14 mouse cellular contexts compared by ENCODE assay signal in genomic region chr6:142543648-142544047, GRCm38 (mm10).
"Had no signal": no experiment of that assay in that cellular context is flagged by ENCODE, and none has a peak within 500 bp of the region (broad histone marks: within the 10 kb centered on the region; RNA-seq: fewer than 3 reads in every experiment).

No protein-coding gene starts in this region.

- H3K27me3 ChIP-seq: limb, embryonic 12.5 days; liver, embryonic 13.5 days; lung, embryonic 15.5 days; midbrain, embryonic 13.5 days; neural tube, embryonic 15.5 days had no signal

- H3K36me3 ChIP-seq: limb, embryonic 12.5 days; liver, embryonic 13.5 days; lung, embryonic 15.5 days; midbrain, embryonic 13.5 days; neural tube, embryonic 15.5 days had no signal

- H3K9me3 ChIP-seq: limb, embryonic 12.5 days; liver, embryonic 13.5 days; lung, embryonic 15.5 days; midbrain, embryonic 13.5 days; neural tube, embryonic 15.5 days had no signal

- H3K4me1 ChIP-seq: limb, embryonic 12.5 days; liver, embryonic 13.5 days; midbrain, embryonic 13.5 days; neural tube, embryonic 15.5 days had no signal

- ATAC-seq: inflammation-experienced regulatory T-cells, adult 6 months; liver, postnatal 0 days; midbrain, embryonic 13.5 days had no signal

- DNase-seq: kidney, adult 9 months; kidney, postnatal 4 days; liver; liver, embryonic 13.5 days; liver, postnatal 0 days; right cerebral cortex, adult 18-20 months; thymus, adult 18-20 months; thymus, postnatal 14 days had no signal

- H3K4me3 ChIP-seq: layer of hippocampus, adult 2 months; limb, embryonic 12.5 days; liver, embryonic 13.5 days; lung, embryonic 15.5 days; midbrain, embryonic 13.5 days; neural tube, embryonic 15.5 days had no signal

- H3K4me2 ChIP-seq: limb, embryonic 12.5 days; liver, embryonic 13.5 days; lung, embryonic 15.5 days; midbrain, embryonic 13.5 days; neural tube, embryonic 15.5 days had no signal

- H3K27ac ChIP-seq: layer of hippocampus, adult 2 months; limb, embryonic 12.5 days; liver, embryonic 13.5 days; lung, embryonic 15.5 days; midbrain, embryonic 13.5 days; neural tube, embryonic 15.5 days had no signal

- H3K9ac ChIP-seq: limb, embryonic 12.5 days; liver, embryonic 13.5 days; liver, postnatal 0 days; lung, embryonic 15.5 days; midbrain, embryonic 13.5 days; neural tube, embryonic 15.5 days had no signal
